Mouse (Mus musculus): Measurements from ENCODE around the gene Ppargc1a.

DNA sequence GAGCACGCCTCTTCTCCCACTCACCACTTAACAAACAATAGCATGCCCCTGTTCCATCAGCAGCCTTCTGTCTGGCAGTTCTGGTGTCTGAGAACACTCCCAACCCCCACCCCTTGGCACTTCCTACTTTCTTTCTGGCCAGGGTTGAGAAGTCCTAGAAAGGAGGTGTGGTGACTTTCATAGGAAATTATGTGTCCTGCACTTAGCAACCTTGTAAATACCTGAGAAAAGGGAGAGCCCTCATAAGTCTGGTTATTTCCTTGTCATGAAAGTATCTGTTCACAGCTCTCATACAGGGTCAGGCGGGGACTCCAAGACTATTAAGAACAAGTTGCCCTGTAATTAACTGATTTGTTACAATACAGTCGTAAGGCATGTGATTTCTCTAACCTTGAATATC, 161.1 kb downstream of the Ppargc1a start:
- TF ChIP-seq POLR2A (IDR thresholded peaks at IDR 0.05; ENCODE audit: borderline replicate concordance, low read depth, low read length), result no peak
- no peak for TF ChIP-seq CTCF (IDR thresholded peaks at IDR 0.05; ENCODE audit: low read depth, low read length)

All from bone marrow macrophage, adult 2 months (primary cell).